Mouse (Mus musculus) liver, embryonic 12.5 days (tissue): ENCODE measurements around the gene Rspo1. TPM values are rescaled to one million over a fixed set of nuclear protein-coding genes. Genes with fewer than 3 reads are reported as not detected.

Experiments used
- ATAC-seq: fragments of 200-750 bp; cut with Nextera tagmentation; 2 replicates; pipeline ENCODE4 v1.8.0; 2017; ENCODE audit warnings: moderate number of reproducible peaks, mild to moderate bottlenecking, moderate library complexity
- H3K27ac ChIP-seq: fragments of 300-500 bp; sonication (generic); 2 replicates; pipeline ENCODE4 v1.5.1; 2016; ENCODE audit warnings: mild to moderate bottlenecking
- H3K27me3 ChIP-seq: fragments of 300-500 bp; sonication (generic); replicated peaks from 2 replicates; pipeline ENCODE4 v1.6.1; 2016; ENCODE audit warnings: mild to moderate bottlenecking, moderate library complexity
- H3K36me3 ChIP-seq: fragments of 300-500 bp; sonication (generic); 2 replicates; pipeline ENCODE4 v1.6.1; 2016; ENCODE audit warnings: mild to moderate bottlenecking, moderate library complexity
- H3K4me1 ChIP-seq: fragments of 300-500 bp; sonication (generic); 2 replicates; pipeline ENCODE4 v1.6.1; 2016
- H3K4me2 ChIP-seq: fragments of 300-500 bp; sonication (generic); 2 replicates; pipeline ENCODE4 v1.6.1; 2016; ENCODE audit warnings: mild to moderate bottlenecking, moderate library complexity
- H3K4me3 ChIP-seq: fragments of 300-500 bp; sonication (generic); 2 replicates; pipeline ENCODE4 v1.5.1; 2016; ENCODE audit warnings: mild to moderate bottlenecking, moderate library complexity
- H3K9ac ChIP-seq: fragments of 300-500 bp; sonication (generic); 2 replicates; pipeline ENCODE4 v1.6.1; 2016; ENCODE audit warnings: mild to moderate bottlenecking, moderate library complexity
- H3K9me3 ChIP-seq: fragments of 300-500 bp; sonication (generic); replicated peaks from 2 replicates; pipeline ENCODE4 v1.6.1; 2016; ENCODE audit warnings: mild to moderate bottlenecking, moderate library complexity
- WGBS: fragments of 180-500 bp; shearing (Covaris S2); methylation state at CpG from one replicate; pipeline ENCODE4 v1.1.7; 2016; ENCODE audit not compliant: insufficient replicate concordance; 5-methylcytosine and 5-hydroxymethylcytosine counted together
- polyA plus RNA-seq: library from polyadenylated mRNA; unstranded; fragments of >200 nt; fragmentation: Nextera tagmentation; extraction: Ambion mirVana; gene quantifications from 2 replicates; pipeline ENCODE4 v1.2.1, GENCODE M21; 2016

Gene Rspo1
- polyA plus RNA-seq, 1 experiment from 2014 or later: 1.2 TPM

- no peak overlapping the region for H3K4me3 ChIP-seq
- no peaks in the 10 kb centered on the region for H3K9me3 ChIP-seq
- peaks cover 18% of the 10 kb centered on the region for H3K27me3 ChIP-seq
- no peaks in the 10 kb centered on the region for H3K36me3 ChIP-seq
- no peaks in the 10 kb centered on the region for H3K4me1 ChIP-seq
- no peak for ATAC-seq
- no peak overlapping the region for H3K4me2 ChIP-seq
- H3K27ac ChIP-seq: no peak overlapping the region
- WGBS: 57% methylated on average over 11 of the region's 11 CpGs
- H3K9ac ChIP-seq: no peak overlapping the region
Observed at GRCm38 (mm10) chr4:124959062-124959461, 27.2 kb upstream of the Rspo1 start.

GRCm38 (mm10) chr4:124960940-124961339, 25.3 kb upstream of the Rspo1 start:
- Histone ChIP-seq H3K27me3 (peaks cover 35% of the 10 kb centered on the region), H3K4me2 (no peak overlapping the region), H3K4me3 (no peak overlapping the region), H3K9ac (no peak overlapping the region), H3K36me3 (no peaks in the 10 kb centered on the region), H3K9me3 (no peaks in the 10 kb centered on the region), H3K4me1 (no peaks in the 10 kb centered on the region), H3K27ac (no peak overlapping the region)
- 66% methylated on average over 11 of the region's 11 CpGs for WGBS
- no peak for ATAC-seq

- H3K27me3 ChIP-seq: peaks cover 35% of the 10 kb centered on the region
- no peak for ATAC-seq
- 43% methylated on average over 11 of the region's 11 CpGs for WGBS
- no peak overlapping the region for H3K4me3 ChIP-seq
- H3K4me1 ChIP-seq: no peaks in the 10 kb centered on the region
- no peak overlapping the region for H3K27ac ChIP-seq
- H3K4me2 ChIP-seq: no peak overlapping the region
- no peaks in the 10 kb centered on the region for H3K36me3 ChIP-seq
- H3K9me3 ChIP-seq: no peaks in the 10 kb centered on the region
- H3K9ac ChIP-seq: no peak overlapping the region
Observed at GRCm38 (mm10) chr4:124962576-124962975, 23.7 kb upstream of the Rspo1 start.

- ATAC-seq: no peak
- no peaks in the 10 kb centered on the region for H3K9me3 ChIP-seq
- no peak overlapping the region for H3K4me3 ChIP-seq
- no peaks in the 10 kb centered on the region for H3K36me3 ChIP-seq
- peaks cover 45% of the 10 kb centered on the region for H3K27me3 ChIP-seq
- WGBS: 28% methylated on average over 8 of the region's 8 CpGs
- no peaks in the 10 kb centered on the region for H3K4me1 ChIP-seq
- no peak overlapping the region for H3K27ac ChIP-seq
- no peak overlapping the region for H3K9ac ChIP-seq
- no peak overlapping the region for H3K4me2 ChIP-seq
Observed at GRCm38 (mm10) chr4:124964912-124965599, 21.2 kb upstream of the Rspo1 start.

- H3K4me1 ChIP-seq: no peaks in the 10 kb centered on the region
- H3K27ac ChIP-seq: no peak overlapping the region
- H3K9ac ChIP-seq: no peak overlapping the region
- 47% methylated on average over 6 of the region's 6 CpGs for WGBS
- no peak overlapping the region for H3K4me3 ChIP-seq
- ATAC-seq: no peak
- H3K27me3 ChIP-seq: peaks cover 43% of the 10 kb centered on the region
- H3K9me3 ChIP-seq: no peaks in the 10 kb centered on the region
- H3K36me3 ChIP-seq: no peaks in the 10 kb centered on the region
- no peak overlapping the region for H3K4me2 ChIP-seq
Observed at GRCm38 (mm10) chr4:124968711-124969110, 17.5 kb upstream of the Rspo1 start.

- WGBS: 55% methylated on average over 7 of the region's 7 CpGs
Observed at GRCm38 (mm10) chr4:124969219-124969848, 16.9 kb upstream of the Rspo1 start.

DNA sequence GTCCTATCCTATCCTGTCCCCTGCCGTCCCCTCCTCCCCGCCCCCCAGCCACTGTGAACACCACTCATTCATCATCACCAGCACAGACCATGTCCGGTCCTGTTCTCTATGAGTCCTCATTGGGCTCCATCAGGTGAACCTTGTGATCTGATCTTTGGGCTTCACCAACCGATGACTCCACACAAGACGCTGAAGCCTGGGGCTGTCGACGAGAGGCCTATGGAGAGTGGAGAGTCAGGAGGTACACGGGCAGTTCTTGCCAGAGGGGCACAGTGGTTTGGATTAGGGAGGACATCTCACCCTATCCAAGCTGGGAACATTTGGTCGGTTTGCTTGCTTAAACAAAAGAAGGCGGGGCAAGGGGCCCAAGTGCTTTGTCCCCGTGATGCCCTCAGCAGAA, 16.0 kb upstream of the Rspo1 start:
- ATAC-seq: no peak
- Histone ChIP-seq H3K4me2 (no peak overlapping the region), H3K27ac (no peak overlapping the region), H3K27me3 (peaks cover 34% of the 10 kb centered on the region), H3K36me3 (no peaks in the 10 kb centered on the region), H3K4me1 (no peaks in the 10 kb centered on the region), H3K4me3 (no peak overlapping the region), H3K9me3 (no peaks in the 10 kb centered on the region), H3K9ac (no peak overlapping the region)
- 60% methylated on average over 11 of the region's 11 CpGs for WGBS

More at GRCm38 (mm10) chr4:124969219-124969848, 16.9 kb upstream of the Rspo1 start:
- Histone ChIP-seq H3K36me3 (no peaks in the 10 kb centered on the region), H3K9ac (no peak overlapping the region), H3K4me1 (no peaks in the 10 kb centered on the region), H3K27ac (no peak overlapping the region), H3K4me2 (no peak overlapping the region), H3K4me3 (no peak overlapping the region), H3K27me3 (peaks cover 41% of the 10 kb centered on the region), H3K9me3 (no peaks in the 10 kb centered on the region)
- ATAC-seq: no peak

DNA sequence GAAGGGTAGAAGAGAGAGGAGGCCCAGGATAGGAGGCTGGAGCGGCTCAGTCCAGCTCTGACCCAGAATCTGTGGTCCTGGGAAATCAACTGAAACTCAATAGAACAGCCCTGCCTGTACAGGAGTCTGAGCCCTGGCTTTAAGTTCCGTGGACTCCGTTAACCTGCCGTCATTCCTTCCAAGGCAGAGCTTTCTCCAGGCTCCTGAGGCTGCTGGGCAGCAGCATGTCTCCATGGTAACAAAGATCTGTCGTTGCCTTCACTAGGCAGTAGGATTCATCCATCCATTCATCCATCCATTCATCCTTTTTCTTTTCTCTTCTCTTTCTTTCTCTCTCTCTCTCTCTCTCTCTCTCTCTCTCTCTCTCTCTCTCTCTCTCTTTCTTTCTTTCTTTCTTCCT, 15.6 kb upstream of the Rspo1 start:
- peaks cover 29% of the 10 kb centered on the region for H3K27me3 ChIP-seq
- 49% methylated on average over 5 of the region's 5 CpGs for WGBS
- H3K9me3 ChIP-seq: no peaks in the 10 kb centered on the region
- no peaks in the 10 kb centered on the region for H3K4me1 ChIP-seq
- H3K36me3 ChIP-seq: no peaks in the 10 kb centered on the region
- H3K27ac ChIP-seq: no peak overlapping the region
- ATAC-seq: no peak
- no peak overlapping the region for H3K9ac ChIP-seq
- H3K4me3 ChIP-seq: no peak overlapping the region
- H3K4me2 ChIP-seq: no peak overlapping the region

DNA sequence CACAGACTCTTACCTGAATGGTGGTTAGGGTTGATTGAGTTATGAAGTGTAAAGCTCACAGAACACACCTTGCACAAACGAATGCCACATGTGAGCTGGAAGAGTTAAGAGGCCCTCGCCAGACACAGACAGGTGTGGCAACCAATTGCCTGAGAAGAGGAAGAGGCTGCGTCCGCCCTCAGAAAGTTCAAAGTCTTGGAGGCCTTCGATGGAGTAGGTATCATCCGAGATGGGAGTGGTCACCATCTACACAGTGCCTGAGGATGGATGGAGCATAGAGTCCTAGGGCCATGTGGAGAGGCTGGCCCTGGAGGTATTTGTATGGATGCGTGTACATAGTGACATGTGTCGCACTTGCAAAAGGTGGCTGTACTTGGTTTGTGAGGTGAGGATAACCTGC, 15.1 kb upstream of the Rspo1 start:
- no peaks in the 10 kb centered on the region for H3K36me3 ChIP-seq
- no peak overlapping the region for H3K27ac ChIP-seq
- H3K27me3 ChIP-seq: peaks cover 26% of the 10 kb centered on the region
- H3K4me1 ChIP-seq: no peaks in the 10 kb centered on the region
- no peaks in the 10 kb centered on the region for H3K9me3 ChIP-seq
- WGBS: 70% methylated on average over 8 of the region's 8 CpGs
- no peak overlapping the region for H3K4me2 ChIP-seq
- no peak for ATAC-seq
- H3K4me3 ChIP-seq: no peak overlapping the region
- no peak overlapping the region for H3K9ac ChIP-seq

GRCm38 (mm10) chr4:124972316-124972715, 13.9 kb upstream of the Rspo1 start:
- Histone ChIP-seq H3K9ac (no peak overlapping the region), H3K36me3 (no peaks in the 10 kb centered on the region), H3K27me3 (peaks cover 26% of the 10 kb centered on the region), H3K4me2 (no peak overlapping the region), H3K4me1 (no peaks in the 10 kb centered on the region), H3K9me3 (no peaks in the 10 kb centered on the region), H3K4me3 (no peak overlapping the region), H3K27ac (no peak overlapping the region)
- WGBS: 44% methylated on average over 9 of the region's 9 CpGs
- no peak for ATAC-seq

DNA sequence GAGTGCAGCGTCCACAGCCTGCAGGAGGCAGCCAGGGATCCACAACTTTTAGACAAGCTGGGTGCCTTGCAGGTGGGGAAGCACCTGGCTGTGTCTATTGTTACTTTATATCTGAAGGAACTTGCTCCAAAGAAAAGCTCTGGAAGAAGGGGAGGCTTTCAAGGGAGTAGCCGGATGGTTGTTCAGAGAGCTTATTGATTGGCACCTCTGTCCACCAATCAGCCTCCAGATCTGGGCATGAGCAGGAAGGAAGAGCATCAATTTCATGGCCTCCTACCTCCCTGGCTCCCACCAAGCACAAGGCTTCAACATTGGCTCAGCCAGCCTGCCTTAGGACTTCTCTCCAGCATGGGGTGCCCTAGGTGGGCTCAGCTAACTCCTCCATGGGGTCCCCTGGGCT, 12.9 kb upstream of the Rspo1 start:
- Histone ChIP-seq H3K36me3 (no peaks in the 10 kb centered on the region), H3K27me3 (peaks cover 30% of the 10 kb centered on the region), H3K4me2 (no peak overlapping the region), H3K4me1 (no peaks in the 10 kb centered on the region), H3K9me3 (no peaks in the 10 kb centered on the region), H3K27ac (no peak overlapping the region), H3K9ac (no peak overlapping the region), H3K4me3 (no peak overlapping the region)
- WGBS: 58% methylated on average over 2 of the region's 2 CpGs
- ATAC-seq: no peak

GRCm38 (mm10) chr4:124978201-124978600, 8.0 kb upstream of the Rspo1 start:
- Histone ChIP-seq H3K27ac (no peak overlapping the region), H3K9ac (no peak overlapping the region), H3K4me2 (no peak overlapping the region), H3K4me1 (no peaks in the 10 kb centered on the region), H3K9me3 (no peaks in the 10 kb centered on the region), H3K4me3 (no peak overlapping the region), H3K27me3 (peaks cover 48% of the 10 kb centered on the region), H3K36me3 (no peaks in the 10 kb centered on the region)
- no peak for ATAC-seq
- 18% methylated on average over 5 of the region's 5 CpGs for WGBS
